Mouse (Mus musculus): ENCODE results near the gene Lingo2. TPM values are rescaled to one million over a fixed set of nuclear protein-coding genes. Genes with fewer than 3 reads are reported as not detected.

Gene Lingo2
- total RNA-seq, 2 experiments from 2014 or later: 83.0 to 90.7 TPM

DNA sequence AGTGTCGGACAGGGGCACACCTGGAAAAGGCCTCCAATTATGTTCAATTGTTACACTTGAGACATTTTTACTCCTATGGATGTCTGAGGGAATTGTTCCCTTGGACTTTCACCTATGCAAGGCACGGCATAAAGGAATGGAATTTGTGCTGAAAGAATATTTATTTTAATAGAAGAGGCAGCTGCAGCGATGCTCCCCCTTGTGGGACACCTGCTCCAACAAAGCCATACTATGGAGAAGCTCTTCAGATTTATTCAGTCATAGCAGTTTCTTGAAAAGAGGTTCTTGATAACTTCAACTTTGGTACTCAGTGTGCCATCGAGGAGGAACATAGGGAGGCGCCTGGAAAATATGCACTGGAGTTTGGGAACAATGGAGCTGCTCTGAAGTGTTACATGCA, 374.7 kb downstream of the Lingo2 start:
- intact Hi-C loops (cut with DNase I): no loop called here
- no peak for DNase-seq (ENCODE audit: low spot score in 2 of 2)

DNA sequence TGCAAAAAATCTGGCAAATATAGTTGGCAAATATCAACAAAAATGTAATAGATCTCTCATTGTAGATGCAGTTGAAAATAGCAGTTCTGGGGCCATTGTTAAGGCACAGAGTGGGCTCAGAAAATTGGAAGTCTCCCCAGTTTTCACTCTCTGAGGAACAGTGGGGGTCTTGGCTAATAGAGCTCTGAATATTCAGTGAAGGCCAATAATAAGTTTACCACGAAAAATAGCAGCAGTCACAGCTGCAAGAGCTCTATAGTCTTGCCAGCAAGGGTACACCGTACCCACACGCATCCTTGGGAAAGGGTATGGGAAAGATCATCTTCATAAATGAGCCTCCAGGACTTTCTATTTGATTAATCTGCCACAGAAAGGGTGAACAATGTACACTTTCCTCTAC, 375.3 kb downstream of the Lingo2 start:
- intact Hi-C loops (cut with DNase I): no loop called here
- no peak for DNase-seq (ENCODE audit: low spot score in 2 of 2)

- intact Hi-C loops (cut with DNase I): no loop called here
- no peak for DNase-seq (ENCODE audit: low spot score in 2 of 2)
Measured at GRCm38 (mm10) chr4:36566544-36566943, 385.0 kb downstream of the Lingo2 start.

GRCm38 (mm10) chr4:36560997-36561396, 390.6 kb downstream of the Lingo2 start:
- no peak for DNase-seq (ENCODE audit: low spot score in 2 of 2)
- intact Hi-C loops (cut with DNase I): no loop called here

DNA sequence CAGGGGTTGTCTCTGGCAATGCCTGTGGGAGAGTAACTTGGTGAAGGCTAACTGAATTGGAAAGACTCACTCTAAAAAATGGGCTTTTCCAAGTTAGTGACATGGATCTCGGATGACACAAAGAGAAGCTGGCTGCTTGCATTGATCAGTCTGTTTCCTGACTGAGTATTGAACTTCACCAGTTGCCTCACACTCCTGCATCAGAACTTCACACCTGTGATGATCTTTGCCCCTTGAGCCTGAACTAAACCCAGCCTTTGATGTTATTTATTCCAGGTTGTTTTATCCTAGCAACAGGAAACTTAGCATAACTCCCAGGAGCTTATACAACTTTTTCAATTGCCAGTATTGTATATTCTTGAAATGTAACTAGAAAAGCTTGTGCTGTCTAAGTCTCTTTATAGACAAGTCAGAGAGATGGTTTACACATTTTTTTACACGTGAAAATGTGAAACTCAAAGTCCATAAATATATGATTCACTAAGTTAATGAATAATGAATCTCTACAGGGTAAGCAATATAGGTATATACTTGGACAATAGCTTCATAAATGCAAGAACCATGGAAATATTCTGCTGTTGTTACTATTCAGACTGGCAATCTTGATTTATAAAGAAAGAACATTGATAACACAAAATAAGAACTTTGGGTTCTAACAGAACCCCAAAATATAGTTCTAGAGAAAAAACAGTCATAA, 410.7 kb downstream of the Lingo2 start:
- intact Hi-C loops (cut with DNase I): no loop called here

DNA sequence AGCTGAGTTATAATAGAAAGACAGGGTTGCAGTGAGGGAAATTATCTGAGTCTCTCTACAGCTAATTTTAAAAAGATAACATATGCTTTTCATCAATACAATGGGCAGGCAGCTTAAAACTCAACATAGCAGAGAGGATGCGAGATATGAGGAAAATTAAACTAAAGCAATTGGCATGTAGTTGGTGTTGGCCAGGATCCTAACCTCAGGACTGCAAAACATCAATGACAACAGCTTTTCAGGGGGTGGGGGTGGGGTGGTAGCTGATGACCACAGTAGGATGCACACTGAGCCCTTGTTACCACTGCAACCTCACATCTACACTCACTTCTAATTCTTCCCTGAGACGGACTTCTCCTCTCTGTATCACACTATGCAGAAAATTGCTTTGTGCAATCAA, 417.7 kb downstream of the Lingo2 start:
- no peak for DNase-seq (ENCODE audit: low spot score in 2 of 2)
- intact Hi-C loops (cut with DNase I): no loop called here

More for the DNA sequence above, 410.7 kb downstream of the Lingo2 start:
- no peak for DNase-seq (ENCODE audit: low spot score in 2 of 2)

- no peak for DNase-seq (ENCODE audit: low spot score in 2 of 2)
- intact Hi-C loops (cut with DNase I): no loop called here
Measured at GRCm38 (mm10) chr4:36490255-36490654, 461.3 kb downstream of the Lingo2 start.

DNA sequence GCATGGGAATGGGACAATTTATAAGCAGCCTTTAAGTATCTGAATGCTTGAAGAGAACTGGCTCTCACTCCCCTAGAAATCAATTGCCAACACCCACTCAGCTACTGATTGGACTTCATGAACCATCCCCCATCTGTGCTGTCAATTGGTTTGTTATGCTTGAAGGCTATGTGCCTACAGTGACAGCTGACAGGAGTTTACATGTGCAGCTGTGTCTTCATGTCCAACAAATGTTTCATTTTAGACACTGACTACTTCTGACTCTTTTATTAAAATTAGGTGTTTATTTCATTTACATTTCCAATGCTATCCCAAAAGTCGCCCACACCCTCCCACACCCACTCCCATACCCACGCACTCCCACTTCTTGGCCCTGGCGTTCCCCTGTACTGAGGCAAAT, 516.3 kb downstream of the Lingo2 start:
- intact Hi-C loops (cut with DNase I): no loop called here
- no peak for DNase-seq (ENCODE audit: low spot score in 2 of 2)

DNA sequence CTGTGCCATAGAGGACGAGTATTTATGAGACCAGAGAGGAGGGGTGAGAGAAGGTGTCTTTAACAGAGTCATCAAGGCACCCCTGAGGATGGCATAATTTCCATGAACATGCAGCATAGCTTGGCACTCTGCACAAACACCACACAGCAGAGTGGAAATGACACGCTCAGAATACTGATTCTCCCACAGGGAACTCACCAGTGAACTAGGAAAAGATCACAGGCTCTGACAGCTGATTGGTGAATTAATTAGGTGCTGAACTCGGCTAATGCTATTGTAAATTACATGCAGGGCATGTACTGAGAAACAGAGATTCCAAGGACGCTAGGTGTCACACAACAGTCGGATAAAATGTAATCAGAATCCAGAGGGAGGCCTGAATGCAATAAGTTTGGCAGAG, 525.4 kb downstream of the Lingo2 start:
- intact Hi-C loops (cut with DNase I): no loop called here
- DNase-seq (ENCODE audit: low spot score in 2 of 2): no peak

GRCm38 (mm10) chr4:36407350-36407749, 544.2 kb downstream of the Lingo2 start:
- intact Hi-C loops (cut with DNase I): no loop called here
- DNase-seq (ENCODE audit: low spot score in 2 of 2): no peak

DNA sequence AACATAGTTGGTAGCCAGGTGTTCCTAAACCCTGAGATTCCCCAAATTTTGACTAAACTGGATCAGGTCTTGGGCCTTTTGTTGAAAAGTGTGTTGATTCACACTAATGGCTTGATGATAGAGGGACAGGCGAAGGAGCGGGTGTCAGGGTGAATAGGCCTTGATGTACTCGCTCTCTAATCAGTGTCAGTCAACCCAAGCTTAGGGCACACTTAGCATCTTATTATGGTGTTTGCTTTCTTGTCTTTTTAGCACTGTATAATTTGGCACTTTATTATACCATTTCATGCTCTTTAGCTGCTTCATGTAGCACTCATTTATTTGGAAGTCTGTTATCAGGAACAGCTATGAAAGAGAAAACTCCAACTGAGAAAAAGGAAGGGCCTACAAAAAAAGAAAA, 582.6 kb downstream of the Lingo2 start:
- intact Hi-C loops (cut with DNase I): no loop called here
- DNase-seq (ENCODE audit: low spot score in 2 of 2): no peak

GRCm38 (mm10) chr4:36354401-36354800, 597.1 kb downstream of the Lingo2 start:
- DNase-seq (ENCODE audit: low spot score in 2 of 2): no peak
- intact Hi-C loops (cut with DNase I): no loop called here

- DNase-seq (ENCODE audit: low spot score in 2 of 2): no peak
Measured at GRCm38 (mm10) chr4:36331741-36332140, 619.8 kb downstream of the Lingo2 start.

GRCm38 (mm10) chr4:36325603-36326002, 625.9 kb downstream of the Lingo2 start:
- intact Hi-C loops (cut with DNase I): no loop called here
- peak in 1 of 2 experiments; percentile 14 for DNase-seq (ENCODE audit: low spot score in 2 of 2)

More at GRCm38 (mm10) chr4:36331741-36332140, 619.8 kb downstream of the Lingo2 start:
- intact Hi-C loops (cut with DNase I): no loop called here

GRCm38 (mm10) chr4:36313067-36313466, 638.5 kb downstream of the Lingo2 start:
- intact Hi-C loops (cut with DNase I): no loop called here
- DNase-seq (ENCODE audit: low spot score in 2 of 2): no peak

DNA sequence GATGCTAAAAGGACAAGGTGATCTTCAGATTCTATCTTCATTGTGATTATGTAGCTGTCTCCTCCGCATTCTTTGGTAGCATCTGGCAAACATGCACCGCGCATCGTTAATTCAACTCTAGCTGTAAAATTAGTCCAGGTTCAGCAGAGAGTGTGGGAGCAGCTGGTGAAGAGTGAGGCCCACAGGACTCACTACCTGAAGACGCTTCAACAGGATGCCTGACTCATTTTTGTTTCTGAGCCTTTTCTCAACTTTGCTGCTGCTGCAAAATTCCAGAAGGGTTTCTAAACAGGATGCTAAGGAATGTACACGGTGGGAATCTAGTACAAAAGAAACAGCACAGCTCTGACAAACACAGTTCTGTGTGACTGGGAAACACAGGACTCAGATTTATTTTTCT, 640.1 kb downstream of the Lingo2 start:
- intact Hi-C loops (cut with DNase I): no loop called here
- DNase-seq (ENCODE audit: low spot score in 2 of 2): no peak

GRCm38 (mm10) chr4:36305228-36305627, 646.3 kb downstream of the Lingo2 start:
- intact Hi-C loops (cut with DNase I): no loop called here
- no peak for DNase-seq (ENCODE audit: low spot score in 2 of 2)

DNA sequence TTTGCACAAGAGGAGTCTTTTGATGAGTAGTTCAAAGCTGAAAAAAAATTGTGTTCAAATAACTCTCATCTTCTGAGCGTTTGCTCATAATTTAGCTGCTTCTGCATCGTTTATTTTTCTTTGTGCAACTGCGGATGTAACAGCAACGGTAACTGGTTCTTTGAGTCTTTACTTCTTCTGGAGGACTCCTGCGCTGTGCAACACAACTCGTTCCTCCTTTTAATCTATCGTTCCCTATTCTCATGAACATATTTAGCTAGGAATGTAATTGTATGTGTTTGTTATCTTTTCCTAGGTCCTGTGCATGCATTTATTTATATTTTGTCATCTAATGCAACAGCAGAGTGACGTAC, 661.9 kb downstream of the Lingo2 start:
- intact Hi-C loops (cut with DNase I): no loop called here
- DNase-seq (ENCODE audit: low spot score in 2 of 2): no peak

DNA sequence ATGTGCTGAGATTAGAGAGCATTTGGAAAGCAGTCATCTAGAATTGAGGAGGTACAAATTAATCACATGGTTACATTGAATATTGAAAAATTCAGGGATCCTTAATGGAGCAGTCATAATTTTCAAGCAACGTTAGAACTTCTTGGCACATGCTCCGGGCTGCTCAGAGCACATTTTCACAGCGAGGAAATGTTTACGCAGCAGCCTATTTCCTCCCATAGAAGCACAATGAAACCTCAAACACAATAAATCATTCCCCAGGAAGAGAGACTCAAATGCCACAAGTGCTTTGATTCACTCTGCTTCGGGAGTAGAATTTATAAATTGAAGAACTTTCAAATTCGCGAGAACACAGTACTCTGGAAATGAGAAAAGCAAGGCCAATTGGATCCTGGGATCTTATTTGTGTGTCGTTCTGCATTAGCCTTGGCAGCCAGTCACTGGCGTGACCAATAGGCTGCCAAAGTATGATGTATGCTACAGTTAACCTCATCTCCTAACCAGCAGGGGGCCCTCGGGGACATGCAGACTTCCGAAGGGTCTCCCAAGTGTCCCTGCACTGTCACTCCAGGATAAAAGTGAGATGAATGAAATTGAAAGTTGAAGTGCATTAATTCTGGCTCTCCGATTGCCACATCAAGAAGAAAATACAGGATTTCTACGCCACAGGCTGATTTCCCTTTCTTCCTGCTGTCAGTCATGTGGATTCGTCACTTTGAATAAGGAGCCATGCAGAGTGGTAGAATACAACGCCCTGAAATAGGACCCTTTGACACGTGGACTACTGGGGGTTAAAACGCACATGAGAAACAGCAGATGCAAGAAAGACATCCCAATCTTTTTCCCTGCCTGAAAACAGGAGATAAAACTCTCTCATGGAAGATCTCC, 662.5 kb downstream of the Lingo2 start:
- intact Hi-C loops (cut with DNase I): no loop called here
- DNase-seq (ENCODE audit: low spot score in 2 of 2): peak; percentile 69 to 75

GRCm38 (mm10) chr4:36262436-36263169, 688.9 kb downstream of the Lingo2 start:
- intact Hi-C loops (cut with DNase I): no loop called here
- DNase-seq (ENCODE audit: low spot score in 2 of 2): peak in 1 of 2 experiments; percentile 20

Data from left cerebral cortex, postnatal 14 days (tissue).